In genomic region chr17:26688795-26689735, GRCm38 (mm10) we compare ENCODE assay signal across 10 mouse cellular contexts. TPM values are rescaled to one million over a fixed set of nuclear protein-coding genes. Genes with fewer than 3 reads are reported as not detected.
DNase-seq lines count a peak whose midpoint lies in the region; ATAC-seq and TF ChIP-seq lines count a peak whose summit lies in the region.
"Had no signal": no experiment of that assay in that cellular context is flagged by ENCODE, and none has a peak within 500 bp of the region (broad histone marks: within the 10 kb centered on the region; RNA-seq: fewer than 3 reads in every experiment).

No protein-coding gene starts in this region.

- WGBS in kidney, adult 2 months: 64% methylated on average over 8 of the region's 8 CpGs
- 31% methylated on average over 8 of the region's 8 CpGs for WGBS in forebrain, postnatal 0 days

- peak; percentile 30 for DNase-seq in kidney, adult 2 months
- no peak for DNase-seq in kidney, adult 11 months
- peak; percentile 24 for DNase-seq in 3134 (ENCODE audit: extremely low read depth, insufficient read length, low spot score)
- peak; percentile 75 for DNase-seq in 3T3-L1 (ENCODE audit: low read depth, low spot score)
- peak; percentile 66 for DNase-seq in forebrain, postnatal 0 days
- no peak for DNase-seq in adrenal gland, adult 2 months
- no peak for DNase-seq in ovary, postnatal 36 days (ENCODE audit: low spot score)
- DNase-seq: kidney, postnatal 25 days; lung, postnatal 14 days; thymus, postnatal 14 days had no signal

- TF ChIP-seq CTCF in kidney, adult 2 months (conservative IDR thresholded peaks at IDR 0.05; ENCODE audit: insufficient read depth, insufficient read length, low read depth, low read length): no peak
- TF ChIP-seq CTCF in forebrain, postnatal 0 days (IDR thresholded peaks at IDR 0.05; ENCODE audit: low read depth): no peak

- H3K27ac ChIP-seq in kidney, adult 2 months (ENCODE audit: insufficient read depth, low read depth, low read length): 0 out of 2 replicates have a peak overlapping the region, but pooled peaks have one; percentile 1
- H3K27ac ChIP-seq in forebrain, postnatal 0 days (ENCODE audit: low read depth, low read length): peak overlapping the region; percentile 70; the same call in 1 of the 2 replicates

- peaks cover 19% of the 10 kb centered on the region for H3K4me1 ChIP-seq in kidney, adult 2 months (ENCODE audit: control insufficient read depth, insufficient read depth, low read length)
- H3K4me1 ChIP-seq in forebrain, postnatal 0 days (ENCODE audit: insufficient read depth): no peaks in the 10 kb centered on the region; the same call in 1 of the 2 replicates

- no peaks in the 10 kb centered on the region for H3K36me3 ChIP-seq in kidney, adult 2 months (ENCODE audit: control insufficient read depth, insufficient read depth, low read length)
- H3K36me3 ChIP-seq in forebrain, postnatal 0 days (ENCODE audit: insufficient read depth): peaks cover 11% of the 10 kb centered on the region

- peak; percentile 85; the same call in 1 of the 2 replicates for ATAC-seq in forebrain, postnatal 0 days

- H3K4me2 ChIP-seq in forebrain, postnatal 0 days (ENCODE audit: low read depth): no peak overlapping the region

- no peak overlapping the region for H3K4me3 ChIP-seq in kidney, adult 2 months (ENCODE audit: insufficient read depth, low read depth, low read length)
- no peak overlapping the region for H3K4me3 ChIP-seq in forebrain, postnatal 0 days (ENCODE audit: low read depth, low read length)

- H3K27me3 ChIP-seq in kidney, adult 2 months (replicated peaks; ENCODE audit: control insufficient read depth, insufficient read depth, low read length): no peaks in the 10 kb centered on the region
- H3K27me3 ChIP-seq in forebrain, postnatal 0 days (ENCODE audit: insufficient read depth, low read length): no peaks in the 10 kb centered on the region

- no peaks in the 10 kb centered on the region for H3K9me3 ChIP-seq in forebrain, postnatal 0 days (ENCODE audit: low read length)

- no peak overlapping the region for H3K9ac ChIP-seq in forebrain, postnatal 0 days

- TF ChIP-seq POLR2A in kidney, adult 2 months (IDR thresholded peaks at IDR 0.05; ENCODE audit: low read depth, low read length): no peak

RNA-seq across cellular contexts. Expression of gene Atp6v0e, which starts 26.0 kb away (rescaled TPM):
- 399 and 450 TPM in 2 replicates for polyA plus RNA-seq in kidney, adult 2 months (2012; rRNA removed)
- 60.2 and 71.9 TPM in 2 replicates for total RNA-seq in forebrain, postnatal 0 days (2014; rRNA removed)
- 106 and 139 TPM in 2 replicates for polyA plus RNA-seq in forebrain, postnatal 0 days (2015; fragmentation: Nextera tagmentation; extraction: Ambion mirVana)
- 100 to 1,000 TPM; 213 to 229 TPM for total RNA-seq in adrenal gland, adult 2 months (2021)
- polyA plus RNA-seq in adrenal gland, adult 2 months (2012; rRNA removed): 193 and 215 TPM in 2 replicates

RNA-seq across cellular contexts. Expression of gene Crebrf, which starts 26.4 kb away (rescaled TPM):
- 7.4 and 9.1 TPM in 2 replicates for polyA plus RNA-seq in kidney, adult 2 months (2012; rRNA removed)
- total RNA-seq in forebrain, postnatal 0 days (2014; rRNA removed): 26.0 and 31.4 TPM in 2 replicates
- 7.2 and 11.0 TPM in 2 replicates for polyA plus RNA-seq in forebrain, postnatal 0 days (2015; fragmentation: Nextera tagmentation; extraction: Ambion mirVana)
- total RNA-seq in adrenal gland, adult 2 months (2021): 10 to 100 TPM; 66.8 to 75.4 TPM
- polyA plus RNA-seq in adrenal gland, adult 2 months (2012; rRNA removed): 1.2 TPM in 2 replicates

Comparison
In these comparisons a context has a peak if more than half of its experiments do, and no peak if none do; other contexts are left out.
1. DNase-seq: peak in kidney, adult 2 months (single experiment), 3134 (single experiment), 3T3-L1 (single experiment) and forebrain, postnatal 0 days (single experiment); none in kidney, adult 11 months (single experiment), adrenal gland, adult 2 months (single experiment) and ovary, postnatal 36 days (single experiment).